Mouse (Mus musculus) left cerebral cortex, postnatal 10 days (tissue): Measurements from ENCODE around the gene Sgf29. TPM values are rescaled to one million over a fixed set of nuclear protein-coding genes. Genes with fewer than 3 reads are reported as not detected.
"Not testable (repeated sequence)": the region's sequence is repeated elsewhere in the genome, so short reads cannot be mapped to it uniquely, and the experiment has no call there.

Source experiments
- DNase-seq, 2 experiments: peaks; one replicate each; pipeline ENCODE4 v3.0.0; 2021 to 2022; ENCODE audit warnings: low spot score in 2 of 2, mixed read lengths in 1 of 2; ENCODE audit errors: extremely low spot score in 1 of 2
- intact Hi-C: fragments of 180-260 bp; cut with DNase I; formaldehyde crosslinking; loops from one replicate; pipeline ENCODE4 v1.15.1; 2025
- total RNA-seq, 2 experiments: library from RNA; stranded (reverse); gene quantifications; 2 replicates each; pipeline ENCODE4 v1.2.3; 2021

Gene Sgf29
- total RNA-seq, 2 experiments from 2014 or later, result 32.8 to 42.3 TPM

DNA sequence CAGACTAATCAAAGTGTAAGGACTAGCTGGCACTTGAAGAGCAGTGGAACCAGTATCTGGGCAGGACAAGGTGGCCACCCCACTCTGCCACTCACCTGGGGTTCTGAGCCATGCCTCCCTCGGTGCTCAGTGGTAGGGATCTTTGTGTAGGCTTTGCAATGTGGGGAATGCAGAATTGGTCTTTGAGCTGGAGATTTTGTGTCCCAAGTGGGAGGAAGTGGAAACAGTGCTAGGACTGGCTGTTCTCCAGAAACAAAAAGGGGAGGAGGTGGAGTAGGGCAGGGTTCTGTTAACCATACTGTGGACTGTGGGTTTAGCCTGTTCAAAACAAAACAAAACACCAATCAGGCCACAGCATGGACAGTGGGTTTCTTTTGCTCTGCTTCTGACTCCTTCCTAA is 27.1 kb downstream of the Sgf29 start, which contains the start of gene Sult1a1:
Gene Sult1a1, minus strand, starts transcription at position 226 of the 400 bp plus-strand sequence.
- intact Hi-C loops, result no loop called here
- no peak for DNase-seq

DNA sequence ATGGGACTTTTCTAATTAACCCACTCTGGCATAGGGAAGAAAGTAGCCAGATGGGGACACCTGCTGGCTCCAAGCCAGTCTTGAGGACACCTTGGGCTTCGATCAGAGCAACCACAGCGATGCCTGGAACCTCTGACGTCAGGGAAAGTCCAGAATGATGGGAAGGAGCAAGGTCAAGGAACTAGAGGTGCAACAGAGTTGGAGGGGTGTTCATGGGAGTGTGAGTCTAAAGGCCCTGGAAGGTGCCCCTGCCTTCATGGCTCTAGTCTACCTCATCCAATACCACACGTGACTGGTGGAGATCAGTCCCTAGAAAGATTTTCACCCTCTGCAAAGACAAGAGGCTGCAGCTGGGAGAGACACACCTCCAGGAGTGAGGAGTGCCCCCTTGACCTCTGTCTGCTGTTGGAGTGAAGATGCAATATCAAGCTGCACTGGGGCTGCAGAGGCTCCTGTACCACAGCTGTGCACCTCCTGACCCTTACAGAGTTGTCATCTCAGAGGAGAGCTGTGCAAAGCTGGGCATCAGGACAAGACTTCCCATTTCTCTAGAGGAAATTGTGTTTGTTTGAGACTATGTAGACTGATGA is 27.6 kb downstream of the Sgf29 start:
- no peak for DNase-seq
- intact Hi-C loops, result no loop called here

DNA sequence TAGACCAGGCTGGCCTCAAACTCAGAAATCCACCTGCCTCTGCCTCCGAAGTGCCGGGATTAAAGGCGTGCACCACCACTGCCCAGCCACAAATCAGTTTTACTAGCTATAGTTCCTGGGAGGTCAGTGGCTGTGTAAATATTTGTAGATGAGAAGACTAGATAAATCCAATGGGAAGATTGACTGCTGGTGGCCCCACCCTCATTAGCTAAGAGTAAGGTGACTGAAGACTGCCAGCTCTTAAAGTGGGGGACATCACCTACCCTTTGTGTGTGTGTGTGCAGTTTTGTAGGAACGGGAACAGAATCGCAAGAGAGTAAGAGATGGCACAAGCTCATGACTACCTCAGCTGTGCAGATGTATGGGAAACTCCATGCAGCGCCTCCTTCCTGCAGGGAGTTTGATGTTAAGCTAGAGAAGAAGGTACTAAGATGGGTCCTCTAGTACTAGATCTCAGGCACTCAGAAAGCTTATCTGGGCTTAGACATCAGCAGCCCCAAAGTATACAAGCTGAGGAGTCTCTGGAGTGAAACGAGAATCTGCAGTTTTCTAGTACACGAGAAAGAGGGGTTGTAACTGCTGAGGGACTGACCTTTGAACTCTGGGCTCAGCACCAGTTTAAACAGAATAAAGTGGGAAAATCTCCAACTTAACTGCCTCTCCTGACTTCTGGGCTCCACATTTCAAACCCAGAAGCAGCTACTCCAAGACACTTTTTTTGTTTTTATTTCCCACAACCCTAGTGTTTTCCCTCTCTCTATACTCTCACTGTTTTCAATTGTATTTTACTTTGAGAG is 29.6 kb downstream of the Sgf29 start:
- no peak for DNase-seq
- intact Hi-C loops, result no loop called here

DNA sequence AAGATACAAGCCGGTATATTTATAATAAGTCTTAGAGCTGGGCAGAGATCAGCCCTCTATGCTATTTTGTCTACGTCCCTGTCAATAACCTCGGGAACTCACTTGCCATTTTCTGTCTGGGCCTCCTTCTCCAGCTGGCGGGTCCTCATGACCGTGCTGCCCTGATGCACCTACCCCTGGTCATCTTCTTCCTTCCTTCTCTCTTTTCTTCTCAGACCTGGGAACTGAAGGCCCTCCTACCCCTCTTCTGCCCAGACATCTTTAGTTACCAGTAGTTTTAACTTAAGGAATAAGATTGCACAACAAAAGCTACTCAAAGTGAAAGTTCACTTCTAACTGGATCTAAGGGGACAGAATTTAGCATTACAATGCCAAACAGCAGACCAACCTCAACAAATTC is 30.6 kb downstream of the Sgf29 start:
- intact Hi-C loops, result no loop called here
- DNase-seq, result no peak

DNA sequence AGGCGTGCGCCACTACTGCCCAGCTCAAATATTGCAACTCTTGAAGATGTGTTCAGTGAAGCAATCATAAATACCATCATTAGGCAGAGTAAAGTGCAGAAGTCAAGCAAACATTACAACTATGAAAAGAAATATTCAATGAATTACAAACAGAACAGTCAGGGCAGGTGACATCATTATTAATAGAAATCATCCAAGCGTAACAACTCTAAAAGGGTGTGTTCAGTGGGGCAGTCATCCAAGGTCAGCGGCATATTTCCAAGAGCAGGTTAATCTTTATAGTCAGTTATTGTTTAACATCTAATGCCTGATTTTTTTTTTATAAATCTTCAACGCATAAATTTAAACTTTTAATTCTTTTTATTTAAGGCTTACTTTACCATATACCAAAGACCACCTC is 32.1 kb downstream of the Sgf29 start:
- DNase-seq, result no peak
- intact Hi-C loops, result no loop called here

DNA sequence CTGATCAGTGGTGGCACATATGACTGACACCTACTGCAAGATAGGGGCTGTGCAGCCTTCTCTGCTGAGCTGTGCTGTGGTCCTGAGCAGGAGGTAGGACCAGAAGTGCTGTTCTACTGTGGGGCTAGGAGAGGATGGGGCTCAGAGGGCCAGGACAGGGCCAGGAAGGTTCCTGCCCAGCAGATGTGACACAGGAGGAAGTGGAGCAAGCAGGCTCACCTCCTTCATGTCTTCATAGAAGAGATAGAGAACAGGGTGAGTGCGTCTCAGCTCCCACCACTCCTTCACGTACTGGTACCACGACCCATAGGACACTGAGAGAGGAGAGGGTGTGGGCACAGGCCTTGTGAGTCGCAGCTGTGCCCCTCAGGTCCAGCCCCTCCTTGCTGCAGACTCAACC is 39.0 kb downstream of the Sgf29 start:
- intact Hi-C loops, result loop anchor here (5.0 kb wide), 1 partner anchor 41 kb away; the partner anchor contains the start of gene Sgf29

DNA sequence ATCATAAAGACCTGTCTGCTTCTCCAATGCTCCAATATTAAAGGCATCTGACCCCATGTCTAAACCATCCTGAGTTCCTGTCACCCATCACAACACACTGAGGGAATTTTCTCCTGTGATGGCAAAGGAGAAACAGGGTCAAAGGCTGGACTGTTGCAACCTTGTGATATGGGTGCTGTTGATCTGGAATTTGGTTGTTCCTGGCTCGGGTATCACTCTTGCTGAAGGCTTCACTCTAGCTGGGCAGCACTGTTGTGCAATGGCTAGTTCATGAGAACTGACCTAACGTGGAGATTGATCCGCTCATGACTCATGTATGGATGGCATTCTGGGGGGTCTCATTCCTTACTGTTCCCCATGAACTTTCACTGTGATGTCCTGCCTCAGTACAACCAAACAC is 39.9 kb downstream of the Sgf29 start:
- DNase-seq, result no peak
- intact Hi-C loops, result loop anchor here (5.0 kb wide), 1 partner anchor 42 kb away; the partner anchor contains the start of gene Sgf29

More for the DNA sequence above, 39.0 kb downstream of the Sgf29 start:
- DNase-seq, result not testable (repeated sequence)

DNA sequence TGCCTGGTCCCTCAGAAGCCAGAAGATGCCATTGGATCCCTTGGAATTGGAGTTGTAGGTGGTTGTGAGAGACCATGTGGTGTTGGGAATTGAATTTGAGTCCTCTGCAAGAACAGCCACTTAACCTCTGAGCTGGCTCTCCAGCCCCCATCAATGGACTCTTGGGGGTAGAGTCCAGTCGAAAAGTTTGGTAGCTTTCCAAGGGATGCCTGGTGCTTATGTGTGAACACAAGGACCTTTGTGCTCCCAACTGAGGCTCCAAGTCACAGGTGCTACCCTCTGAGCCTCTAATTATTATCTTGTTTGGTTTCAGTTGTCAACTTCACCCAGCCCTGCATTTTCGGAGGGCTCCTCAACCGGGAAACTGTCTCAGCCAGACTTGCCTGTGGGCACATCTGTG is 41.6 kb downstream of the Sgf29 start:
- DNase-seq, result no peak
- intact Hi-C loops, result loop anchor here (5.0 kb wide), 1 partner anchor 108 kb away; the partner anchor contains the start of gene Apobr

DNA sequence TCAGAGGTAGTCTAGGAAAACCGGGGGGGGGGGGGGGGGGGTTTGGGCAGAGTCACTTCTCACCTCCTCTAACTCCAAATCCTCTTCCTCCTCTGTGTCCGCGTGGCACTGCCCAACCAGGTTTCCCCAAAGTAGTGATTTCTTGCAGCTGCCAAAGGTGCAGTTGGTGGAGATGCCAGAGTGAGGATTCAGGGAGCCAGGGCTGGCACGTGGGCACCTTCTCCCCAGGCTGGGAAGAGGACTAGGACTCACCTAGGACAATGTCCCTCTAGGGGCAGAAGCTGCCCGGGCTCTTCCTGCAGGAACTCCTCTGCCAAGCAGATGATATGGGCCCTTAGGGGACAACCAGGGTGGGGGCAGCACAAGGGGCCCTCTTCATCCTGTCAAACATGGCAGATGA is 42.6 kb downstream of the Sgf29 start:
- intact Hi-C loops, result loop anchor here (5.0 kb wide), 1 partner anchor 109 kb away; the partner anchor contains the start of gene Apobr

DNA sequence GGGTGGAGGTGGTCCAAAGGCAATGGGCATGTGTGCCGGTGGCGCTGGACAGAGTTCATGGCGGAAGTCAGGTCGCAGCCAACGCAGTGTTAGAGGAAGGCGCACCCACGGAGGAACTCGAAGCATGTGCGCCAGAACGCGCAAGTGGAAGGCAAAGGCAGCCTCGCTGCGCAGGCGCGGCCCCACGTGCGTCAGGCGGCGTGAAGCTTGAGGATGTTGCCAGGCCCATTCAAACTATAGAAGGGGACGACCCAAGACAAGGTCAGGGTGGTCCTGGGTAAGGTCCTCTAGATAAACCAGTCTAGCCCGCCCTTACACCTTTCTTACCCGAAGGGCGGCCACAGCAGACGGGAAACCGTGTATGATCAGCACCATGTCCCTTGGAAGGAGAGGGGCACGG is 43.3 kb downstream of the Sgf29 start:
- intact Hi-C loops, result loop anchor here (5.0 kb wide), 1 partner anchor 110 kb away; the partner anchor contains the start of gene Apobr
- DNase-seq, result no peak

More for the DNA sequence above, 42.6 kb downstream of the Sgf29 start:
- no peak for DNase-seq

DNA sequence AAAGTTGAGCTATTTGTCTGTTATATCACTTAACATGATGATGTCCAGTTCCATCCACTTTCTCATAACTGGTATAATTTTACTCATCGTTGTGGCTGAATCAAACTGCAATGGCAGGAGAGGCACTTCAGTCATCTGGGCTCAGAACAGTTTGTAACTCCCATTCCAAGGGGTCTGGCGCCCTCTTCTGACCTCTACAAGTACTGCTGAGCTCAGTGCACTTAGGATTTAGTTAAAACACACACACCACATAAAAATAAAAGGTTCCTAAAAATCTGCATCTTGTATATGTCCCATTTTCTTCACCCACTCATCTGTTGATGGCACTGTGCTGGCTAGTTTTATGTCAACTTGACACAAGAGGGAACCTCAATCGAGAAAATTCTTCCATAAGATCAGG is 44.1 kb downstream of the Sgf29 start:
- DNase-seq, result peak; percentile 74 to 86
- intact Hi-C loops, result loop anchor here (5.0 kb wide), 1 partner anchor 111 kb away; the partner anchor contains the start of gene Apobr

DNA sequence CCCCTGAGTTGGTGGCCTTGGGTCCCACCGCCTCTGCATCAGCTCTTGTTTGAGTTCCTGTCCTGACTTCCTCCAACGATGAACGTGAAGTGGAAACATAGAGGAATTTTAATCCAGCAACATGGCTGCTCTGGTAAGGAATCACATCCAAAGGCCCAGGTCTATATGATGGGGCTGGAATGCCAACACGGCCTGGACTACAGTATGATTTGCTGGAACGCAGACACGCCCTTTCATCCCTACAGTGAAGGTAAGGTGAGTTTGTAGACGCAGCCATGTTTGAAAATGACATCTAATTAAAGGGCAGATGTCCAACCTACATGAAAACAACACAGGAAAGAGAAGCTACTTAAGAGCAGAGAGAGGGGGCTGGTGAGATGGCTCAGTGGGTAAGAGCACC is 44.7 kb downstream of the Sgf29 start:
- no peak for DNase-seq
- intact Hi-C loops, result loop anchor here (5.0 kb wide), 1 partner anchor 111 kb away; the partner anchor contains the start of gene Apobr

DNA sequence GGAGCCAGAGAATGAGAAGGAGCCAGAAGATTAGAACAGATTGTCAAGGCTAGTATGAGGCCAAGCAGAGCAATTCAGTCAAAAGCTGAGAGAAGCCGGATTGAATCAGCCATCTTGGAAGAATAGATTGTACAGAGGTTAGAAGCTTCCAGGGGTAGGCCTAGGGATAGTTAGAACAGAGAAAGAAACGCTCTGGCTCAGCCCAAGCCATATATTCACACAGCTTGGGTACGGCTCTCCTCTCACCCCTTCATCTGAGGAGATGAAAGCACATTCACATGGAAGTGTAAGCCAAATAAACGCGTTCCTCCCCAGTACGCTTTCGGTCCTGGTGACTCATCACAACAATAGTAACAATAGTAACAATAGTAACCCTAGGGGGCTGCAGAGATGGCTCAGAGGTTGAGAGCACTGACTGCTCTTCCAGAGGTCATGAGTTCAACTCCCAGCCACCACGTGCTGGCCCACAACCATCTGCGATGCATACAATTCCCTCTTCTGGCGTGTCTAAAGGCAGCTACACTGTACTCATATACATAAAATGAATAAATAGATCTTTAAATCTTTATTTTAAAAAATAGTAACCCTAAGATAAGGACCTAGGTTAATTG is 45.4 kb downstream of the Sgf29 start:
- intact Hi-C loops, result loop anchor here (5.0 kb wide), 1 partner anchor 112 kb away; the partner anchor contains the start of gene Apobr
- no peak for DNase-seq

DNA sequence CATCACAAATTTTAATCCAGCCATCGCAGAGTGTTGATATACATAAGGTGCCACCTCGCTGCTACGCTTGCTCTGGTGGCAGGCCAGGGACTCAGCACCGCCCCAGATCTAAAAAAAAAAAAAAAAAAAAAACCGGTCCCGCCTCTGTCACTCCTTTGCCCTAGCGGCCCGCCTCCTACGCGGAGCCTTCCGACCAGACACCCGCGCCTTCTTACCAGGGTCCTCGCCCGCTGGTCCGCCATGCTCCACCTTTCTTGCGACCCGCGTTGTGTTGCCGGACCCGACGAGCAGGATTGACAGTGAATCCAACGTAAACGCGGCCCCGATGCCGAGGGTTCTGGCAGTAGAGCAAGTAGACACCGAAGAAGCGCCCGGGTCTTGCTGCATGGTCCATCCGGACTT is 46.1 kb downstream of the Sgf29 start, which contains the start of gene Bola2:
Gene Bola2, plus strand, starts transcription at position 192 of the 402 bp plus-strand sequence.
- intact Hi-C loops, result no loop called here
- DNase-seq, result peak in 1 of 2 experiments; percentile 84

DNA sequence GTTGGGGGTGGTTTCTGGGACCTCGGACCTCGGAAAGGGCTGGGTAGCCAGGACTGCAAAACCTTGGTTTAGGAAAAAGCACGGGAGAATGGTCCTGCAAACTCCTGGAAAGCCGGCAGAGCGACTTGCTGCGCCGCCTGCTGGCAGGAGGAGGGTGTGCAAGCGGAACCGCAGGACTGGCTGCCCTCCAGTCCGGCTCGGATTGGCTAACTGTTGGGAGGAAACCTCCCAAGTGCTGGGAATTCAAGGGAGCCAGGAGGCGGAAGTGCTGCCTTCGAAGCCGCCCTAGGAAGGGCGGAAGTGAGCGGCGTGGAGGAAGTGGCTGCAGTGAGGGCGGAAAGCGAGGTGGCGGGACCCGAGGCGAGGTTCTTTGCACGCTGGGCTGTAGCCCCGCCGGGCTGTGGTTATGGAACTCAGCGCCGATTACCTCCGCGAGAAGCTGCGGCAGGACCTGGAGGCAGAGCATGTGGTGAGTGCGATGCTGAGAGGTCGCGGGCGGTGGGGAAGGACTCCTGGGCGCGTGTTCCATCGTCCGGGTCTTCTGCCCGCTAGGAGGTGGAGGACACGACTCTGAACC is 46.6 kb downstream of the Sgf29 start, which contains the start of gene Slx1b:
Gene Slx1b, minus strand, starts transcription at position 154 of the 577 bp plus-strand sequence.
- intact Hi-C loops, result no loop called here

DNA sequence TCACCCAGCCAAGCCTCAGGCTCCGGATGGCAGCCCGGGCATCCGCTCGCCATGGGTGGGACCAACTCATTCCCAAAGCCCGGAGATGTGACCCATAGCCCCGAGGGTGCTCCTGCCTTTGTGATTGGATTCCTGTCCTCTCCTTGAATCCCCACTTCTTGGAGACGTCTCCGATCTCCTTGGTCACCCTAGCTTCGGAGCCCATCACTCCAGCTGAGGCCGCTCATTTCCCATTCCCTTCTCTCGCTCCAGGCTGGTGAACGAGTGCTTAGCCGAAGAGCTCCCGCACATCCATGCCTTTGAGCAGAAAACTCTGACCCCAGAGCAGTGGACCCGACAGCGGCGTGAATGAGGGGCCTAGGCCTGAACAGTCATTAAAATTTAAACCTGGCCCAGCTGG is 47.2 kb downstream of the Sgf29 start:
- intact Hi-C loops, result no loop called here
- no peak for DNase-seq

More for the DNA sequence above, 46.6 kb downstream of the Sgf29 start, which contains the start of gene Slx1b:
- peak; percentile 95 to 97 for DNase-seq

DNA sequence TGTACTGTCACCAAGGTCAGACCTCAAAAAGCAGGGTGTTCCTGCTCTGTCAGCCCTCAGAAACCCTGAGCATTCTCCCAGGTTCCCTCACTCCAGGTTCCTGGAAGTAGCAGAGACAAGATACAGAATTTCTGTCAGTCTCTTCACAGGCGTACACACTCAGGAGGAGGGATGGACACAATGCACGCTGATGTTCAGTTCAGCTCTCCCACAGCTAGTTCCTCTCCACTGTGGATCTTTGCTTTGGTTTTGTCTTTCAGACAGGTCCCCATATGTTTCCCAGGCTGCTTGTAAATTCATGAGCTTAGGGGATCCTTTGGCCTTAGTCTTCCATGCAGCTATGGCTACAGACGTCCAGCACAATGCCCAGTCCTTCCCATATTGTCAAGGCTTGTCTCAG is 47.8 kb downstream of the Sgf29 start:
- DNase-seq, result no peak
- intact Hi-C loops, result no loop called here

DNA sequence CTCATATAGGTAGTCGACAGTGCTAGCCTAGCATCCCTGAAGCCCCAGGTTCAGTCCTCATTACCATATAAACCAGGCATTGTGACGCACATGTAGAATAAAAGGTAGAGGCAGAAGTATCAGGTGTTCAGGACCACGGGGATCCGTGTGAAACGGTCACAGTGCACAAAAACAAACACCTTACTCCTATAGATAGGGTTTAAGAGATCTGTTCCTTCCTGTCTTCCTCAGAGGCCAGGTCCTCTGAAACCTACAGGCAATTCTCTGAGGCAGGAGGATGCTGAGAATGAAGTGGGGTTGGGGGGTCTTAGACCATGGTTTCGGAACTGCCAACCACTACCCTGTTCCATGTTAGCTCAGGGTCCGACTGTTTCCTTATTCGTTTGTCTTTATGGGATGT is 48.7 kb downstream of the Sgf29 start:
- intact Hi-C loops, result no loop called here

More for the DNA sequence above, 48.7 kb downstream of the Sgf29 start:
- no peak for DNase-seq
